Mouse (Mus musculus) megakaryocyte, embryonic 14.5 days (primary cell): ENCODE measurements at regions not wholly inside any gene's neighbourhood (a gene's known extent, or its start where the extent isn't known, plus 50 kb on each side); places are given as distances from the start of the nearest gene placed in this dataset.

Source experiments
- H3K27me3 ChIP-seq: replicated peaks from 2 replicates; pipeline ENCODE3; 2012; ENCODE audit warnings: inconsistent platforms
- H3K36me3 ChIP-seq: replicated peaks from 2 replicates; pipeline ENCODE3; 2012; ENCODE audit warnings: low read length, inconsistent platforms, mixed read lengths
- H3K4me1 ChIP-seq: 2 replicates; pipeline ENCODE4 v1.6.1; 2012; ENCODE audit warnings: inconsistent platforms
- H3K4me3 ChIP-seq: replicated peaks from 2 replicates; pipeline ENCODE3; 2012; ENCODE audit warnings: moderate library complexity, mild to moderate bottlenecking, inconsistent platforms
- H3K9me3 ChIP-seq: 2 replicates; pipeline ENCODE4 v1.6.1; 2012; ENCODE audit warnings: inconsistent platforms
- FLI1 ChIP-seq: IDR thresholded peaks from 2 replicates; pipeline ENCODE4 v1.6.1; 2012; ENCODE audit warnings: low read length, inconsistent platforms, mixed read lengths
- GATA1 ChIP-seq: IDR thresholded peaks from 3 replicates; pipeline ENCODE4 v1.6.1; 2012; ENCODE audit warnings: mixed read lengths, low read length, inconsistent platforms, borderline replicate concordance

GRCm38 (mm10) chr7:40466382-40466781 lies 431.7 kb upstream of the Vstm2b start:
- H3K4me1 ChIP-seq = no peaks in the 10 kb centered on the region
- no peak overlapping the region for H3K4me3 ChIP-seq
- no peaks in the 10 kb centered on the region for H3K36me3 ChIP-seq
- H3K9me3 ChIP-seq = peaks cover 23% of the 10 kb centered on the region
- no peaks in the 10 kb centered on the region for H3K27me3 ChIP-seq
- TF ChIP-seq FLI1 (no peak), GATA1 (no peak)

DNA sequence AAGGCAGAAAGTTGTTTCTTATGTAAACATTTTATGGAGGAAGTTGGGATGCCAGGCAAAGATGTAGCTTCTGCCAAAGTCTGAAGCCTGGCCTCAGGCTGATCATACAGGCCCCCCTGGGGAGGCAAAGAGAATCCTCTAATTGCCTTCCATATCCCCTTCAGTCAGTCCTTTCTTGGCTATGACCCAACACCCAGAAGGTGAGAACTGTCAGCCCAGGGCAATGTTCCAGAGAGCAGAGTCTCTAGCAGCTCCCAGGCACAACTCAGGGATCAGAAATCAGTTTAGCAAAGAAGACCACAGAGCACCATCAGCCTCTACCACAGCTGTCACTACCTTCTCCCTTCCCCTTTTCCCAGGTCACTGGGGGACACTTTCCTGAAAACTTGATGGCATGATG lies 410.9 kb upstream of the Vstm2b start:
- Histone ChIP-seq H3K27me3 (no peaks in the 10 kb centered on the region), H3K4me3 (no peak overlapping the region), H3K36me3 (no peaks in the 10 kb centered on the region), H3K4me1 (no peaks in the 10 kb centered on the region), H3K9me3 (peaks cover 24% of the 10 kb centered on the region; the same call in 1 of the 2 replicates)
- no peak for TF ChIP-seq FLI1
- TF ChIP-seq GATA1 = no peak

GRCm38 (mm10) chr7:40522703-40523267 lies 375.3 kb upstream of the Vstm2b start:
- TF ChIP-seq FLI1 = no peak
- TF ChIP-seq GATA1 = no peak
- no peaks in the 10 kb centered on the region for H3K27me3 ChIP-seq
- H3K4me1 ChIP-seq = no peaks in the 10 kb centered on the region
- no peak overlapping the region for H3K4me3 ChIP-seq
- no peaks in the 10 kb centered on the region for H3K36me3 ChIP-seq
- H3K9me3 ChIP-seq = peaks cover 28% of the 10 kb centered on the region

- H3K9me3 ChIP-seq = peaks cover 56% of the 10 kb centered on the region
- H3K4me3 ChIP-seq = no peak overlapping the region
- H3K27me3 ChIP-seq = no peaks in the 10 kb centered on the region
- TF ChIP-seq GATA1 (no peak), FLI1 (no peak)
- H3K4me1 ChIP-seq = no peaks in the 10 kb centered on the region
- no peaks in the 10 kb centered on the region for H3K36me3 ChIP-seq
These were observed 361.5 kb upstream of the Vstm2b start for GRCm38 (mm10) chr7:40536601-40537000.

GRCm38 (mm10) chr7:40537621-40538020 lies 360.5 kb upstream of the Vstm2b start:
- Histone ChIP-seq H3K9me3 (peaks cover 59% of the 10 kb centered on the region), H3K4me1 (no peaks in the 10 kb centered on the region), H3K27me3 (no peaks in the 10 kb centered on the region), H3K4me3 (no peak overlapping the region), H3K36me3 (no peaks in the 10 kb centered on the region)
- TF ChIP-seq FLI1 = no peak
- TF ChIP-seq GATA1 = no peak

- Histone ChIP-seq H3K36me3 (no peaks in the 10 kb centered on the region), H3K4me1 (no peaks in the 10 kb centered on the region), H3K27me3 (no peaks in the 10 kb centered on the region), H3K4me3 (no peak overlapping the region), H3K9me3 (peaks cover 51% of the 10 kb centered on the region)
- TF ChIP-seq GATA1 (no peak), FLI1 (no peak)
These were observed 358.3 kb upstream of the Vstm2b start for GRCm38 (mm10) chr7:40539789-40540188.

- Histone ChIP-seq H3K4me1 (no peaks in the 10 kb centered on the region), H3K9me3 (peaks cover 43% of the 10 kb centered on the region), H3K4me3 (no peak overlapping the region), H3K36me3 (no peaks in the 10 kb centered on the region), H3K27me3 (no peaks in the 10 kb centered on the region)
- TF ChIP-seq FLI1 (no peak), GATA1 (no peak)
These were observed 356.8 kb upstream of the Vstm2b start for GRCm38 (mm10) chr7:40541283-40541682.

DNA sequence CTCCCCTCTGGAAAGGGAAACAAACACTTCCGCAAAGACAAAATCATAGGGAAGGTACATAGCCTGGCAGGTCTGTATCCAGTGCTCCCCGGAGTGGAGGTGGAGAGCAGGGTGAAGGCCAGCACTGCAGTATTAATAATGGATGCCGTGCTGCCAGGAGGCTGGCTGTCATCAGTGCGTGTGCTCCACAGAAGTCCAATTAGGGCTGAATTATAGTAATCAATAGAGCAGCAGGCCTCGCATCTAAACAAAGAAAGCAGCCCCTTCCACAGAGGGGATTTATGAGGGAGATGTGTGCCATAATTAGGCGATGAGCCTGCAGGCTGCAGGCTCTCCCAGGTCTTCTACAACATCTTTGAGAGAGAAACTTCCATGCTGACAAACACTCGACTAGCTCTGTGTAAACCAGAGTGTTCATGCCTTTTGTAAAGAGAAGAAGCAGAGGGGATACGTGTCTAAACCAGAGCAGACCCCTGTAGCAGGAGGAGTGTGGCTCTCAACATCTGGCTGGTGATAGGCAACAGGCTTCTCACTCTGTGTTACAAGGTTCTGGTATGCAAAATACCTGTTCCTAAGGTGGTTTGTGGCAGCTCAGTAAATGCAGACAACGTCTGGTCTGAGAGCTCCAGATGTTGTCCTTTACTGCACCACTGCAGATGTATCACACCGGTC lies 334.5 kb upstream of the Vstm2b start:
- H3K27me3 ChIP-seq = no peaks in the 10 kb centered on the region
- H3K36me3 ChIP-seq = no peaks in the 10 kb centered on the region
- no peaks in the 10 kb centered on the region for H3K4me1 ChIP-seq
- peaks cover 42% of the 10 kb centered on the region for H3K9me3 ChIP-seq
- no peak for TF ChIP-seq FLI1
- no peak for TF ChIP-seq GATA1
- no peak overlapping the region for H3K4me3 ChIP-seq

GRCm38 (mm10) chr7:40575971-40576370 lies 322.2 kb upstream of the Vstm2b start:
- H3K36me3 ChIP-seq = no peaks in the 10 kb centered on the region
- H3K9me3 ChIP-seq = peaks cover 40% of the 10 kb centered on the region
- no peaks in the 10 kb centered on the region for H3K27me3 ChIP-seq
- H3K4me3 ChIP-seq = no peak overlapping the region
- TF ChIP-seq GATA1 (no peak), FLI1 (no peak)
- H3K4me1 ChIP-seq = no peaks in the 10 kb centered on the region

DNA sequence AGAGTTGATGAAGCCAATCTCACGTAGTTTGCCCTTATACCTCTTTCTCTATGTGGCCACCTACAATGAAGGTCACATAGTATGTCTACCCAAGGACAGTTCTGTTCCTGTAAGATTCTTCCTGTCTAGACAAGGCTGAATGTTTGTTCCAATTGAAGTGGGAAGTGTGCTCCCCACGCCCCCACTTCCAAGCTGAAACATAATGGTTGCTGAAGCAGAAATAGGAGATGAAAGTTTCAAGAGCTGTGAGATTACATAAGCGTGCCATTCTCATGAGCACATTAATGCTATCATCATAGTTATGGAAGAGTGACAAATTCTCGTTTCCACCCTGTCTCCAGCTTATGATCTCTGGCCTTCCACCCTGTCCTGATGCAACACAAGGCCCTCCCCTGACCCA lies 320.8 kb upstream of the Vstm2b start:
- Histone ChIP-seq H3K36me3 (no peaks in the 10 kb centered on the region), H3K9me3 (peaks cover 36% of the 10 kb centered on the region), H3K27me3 (no peaks in the 10 kb centered on the region), H3K4me3 (no peak overlapping the region), H3K4me1 (no peaks in the 10 kb centered on the region)
- TF ChIP-seq GATA1 (no peak), FLI1 (no peak)

DNA sequence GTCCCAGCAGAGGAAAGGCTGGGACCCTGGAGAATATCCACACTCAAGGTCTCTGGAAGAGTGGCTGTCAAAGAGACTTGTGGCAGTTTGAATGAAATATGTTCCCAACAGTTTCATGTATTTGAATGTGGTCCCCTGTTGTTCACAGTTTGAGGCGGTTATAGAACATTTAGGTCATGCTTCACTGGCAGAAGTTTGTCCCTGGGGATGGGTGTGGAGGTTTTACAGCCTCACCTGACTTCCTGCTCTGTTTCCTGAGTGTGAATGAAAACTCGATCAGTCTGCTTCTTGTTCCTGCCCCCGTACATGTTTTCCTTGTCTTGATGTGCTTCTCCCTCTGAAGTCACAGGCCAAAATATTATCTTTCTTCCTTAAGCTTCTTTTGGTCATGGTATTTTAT lies 277.4 kb upstream of the Vstm2b start:
- no peaks in the 10 kb centered on the region for H3K4me1 ChIP-seq
- H3K9me3 ChIP-seq = peaks cover 22% of the 10 kb centered on the region
- TF ChIP-seq FLI1 = no peak
- no peaks in the 10 kb centered on the region for H3K36me3 ChIP-seq
- H3K4me3 ChIP-seq = no peak overlapping the region
- H3K27me3 ChIP-seq = no peaks in the 10 kb centered on the region
